Mouse (Mus musculus): ENCODE results near the gene Nmnat2.
"Not testable (repeated sequence)": the region's sequence is repeated elsewhere in the genome, so short reads cannot be mapped to it uniquely, and the experiment has no call there.

Nmnat2 gene

DNA sequence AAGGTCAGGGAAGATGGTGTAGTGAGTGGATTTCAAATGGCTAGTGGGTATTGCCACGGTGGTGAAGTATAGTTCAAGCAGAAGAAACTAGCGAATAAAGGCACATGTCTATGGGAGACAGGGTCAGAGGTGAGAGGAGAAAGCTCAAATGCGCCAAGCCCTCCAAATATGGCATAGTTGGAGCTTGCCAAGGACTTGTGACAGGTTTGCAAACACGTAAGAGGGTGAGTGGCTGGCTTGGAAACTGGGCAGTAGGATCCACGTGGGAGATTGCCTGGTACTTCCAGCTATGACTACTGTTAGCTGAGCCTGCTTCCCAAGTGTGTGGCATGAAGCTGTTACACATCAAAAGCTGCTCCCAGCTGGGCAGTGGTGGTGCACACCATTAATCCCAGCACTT, 96.7 kb downstream of the Nmnat2 start:
- in situ Hi-C loops (cut with MboI, MseI): loop anchor here in 1 of 2 experiments (25.0 kb wide), 1 partner anchor 264 kb away; no protein-coding TSS in a partner anchor

DNA sequence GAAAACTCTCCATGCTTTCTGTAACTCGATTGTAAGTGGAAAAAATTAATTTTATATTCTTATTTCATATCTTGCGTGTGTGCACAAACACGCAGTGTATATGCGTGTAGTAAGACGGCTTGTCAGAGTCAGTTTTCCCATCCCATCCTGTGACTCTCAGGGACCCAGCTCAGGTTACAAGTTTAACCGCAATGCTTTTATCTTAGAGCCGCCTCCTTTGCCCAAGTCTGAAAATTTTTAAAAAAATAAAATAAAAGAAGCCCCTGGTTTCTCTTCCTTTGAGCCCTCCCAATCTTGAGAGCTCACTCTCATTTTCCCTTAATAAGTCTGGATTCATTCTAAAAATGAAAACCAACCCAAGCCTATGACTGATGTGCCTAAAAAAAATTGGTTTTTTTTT, 98.8 kb downstream of the Nmnat2 start:
- in situ Hi-C loops (cut with MboI, MseI): loop anchor here in 1 of 2 experiments (25.0 kb wide), 1 partner anchor 266 kb away; no protein-coding TSS in a partner anchor

DNA sequence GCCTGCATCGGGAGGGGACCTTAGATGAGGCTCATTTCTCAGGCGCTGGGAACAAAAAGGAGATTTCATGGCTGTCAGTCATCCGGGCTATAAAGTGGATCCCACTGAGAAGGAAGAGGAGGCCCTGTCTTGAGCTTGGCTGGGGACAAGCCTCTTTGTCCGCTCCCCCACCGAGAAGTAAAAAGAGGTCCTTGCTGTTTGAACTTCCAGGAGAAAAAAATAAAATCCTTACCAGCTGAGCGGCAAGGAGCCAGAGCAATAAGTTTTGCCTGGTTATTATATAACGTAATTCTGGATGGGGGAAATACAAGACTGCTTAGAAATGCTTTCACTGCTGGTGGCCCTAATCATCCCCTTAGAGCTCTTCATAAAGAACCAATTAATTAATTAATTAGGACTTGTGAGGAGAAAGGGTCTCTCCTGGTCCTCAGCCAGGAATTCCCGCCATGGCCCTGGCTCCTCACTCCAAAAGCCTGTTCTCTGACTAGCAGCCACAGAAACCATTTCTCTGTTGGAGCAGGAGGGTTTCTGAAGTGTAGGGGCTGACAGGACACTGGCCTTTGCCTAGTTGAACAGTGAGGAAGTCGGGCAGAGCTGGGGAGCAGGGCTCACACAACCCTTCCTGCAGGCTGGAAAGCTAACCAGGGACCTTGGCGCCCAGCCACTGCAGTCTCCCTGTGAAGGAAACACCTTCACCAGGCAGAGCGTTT, 99.5 kb downstream of the Nmnat2 start:
- in situ Hi-C loops (cut with MboI, MseI): loop anchor here in 1 of 2 experiments (25.0 kb wide), 1 partner anchor 267 kb away; no protein-coding TSS in a partner anchor

DNA sequence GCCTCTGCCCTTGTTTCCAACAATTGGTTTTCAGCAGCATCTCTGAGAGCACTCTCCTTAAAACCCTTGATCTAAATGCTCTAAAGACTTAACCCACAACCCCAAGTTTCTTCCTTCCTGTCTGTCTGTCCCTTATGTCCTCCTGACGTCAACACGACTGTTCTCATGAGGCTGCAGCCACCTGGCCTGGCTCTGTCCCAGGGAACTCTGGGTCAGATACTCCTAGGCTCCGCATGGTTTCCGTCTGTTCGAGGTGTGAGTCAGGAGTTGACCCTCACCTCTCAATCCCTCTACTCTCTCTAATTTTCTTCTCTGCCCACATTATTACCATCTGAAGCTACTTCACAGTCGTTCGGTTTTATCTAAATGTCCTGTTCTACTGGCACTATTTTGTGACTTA, 103.5 kb downstream of the Nmnat2 start:
- in situ Hi-C loops (cut with MboI, MseI): loop anchor here in 1 of 2 experiments (25.0 kb wide), 1 partner anchor 271 kb away; no protein-coding TSS in a partner anchor

DNA sequence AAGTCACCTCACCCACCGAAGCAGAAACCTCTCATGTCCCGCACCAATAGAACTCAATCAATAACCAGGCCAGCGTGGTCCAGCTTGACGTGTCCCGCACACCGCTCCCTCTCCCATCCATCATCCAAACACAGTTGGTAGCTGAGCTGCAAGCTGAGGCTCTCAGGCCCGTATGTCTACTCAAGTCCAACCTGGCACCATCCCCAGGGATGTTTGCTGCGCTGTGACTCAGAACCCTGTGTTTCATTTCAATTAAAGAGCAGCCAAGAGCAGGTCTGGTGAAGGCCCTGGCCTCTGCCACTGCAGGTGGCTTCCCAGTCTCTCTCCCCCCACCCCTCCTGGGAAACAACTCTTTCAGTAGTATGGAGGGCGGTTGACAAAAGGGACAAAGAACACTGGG, 104.8 kb downstream of the Nmnat2 start:
- in situ Hi-C loops (cut with MboI, MseI): loop anchor here in 1 of 2 experiments (25.0 kb wide), 1 partner anchor 272 kb away; no protein-coding TSS in a partner anchor

DNA sequence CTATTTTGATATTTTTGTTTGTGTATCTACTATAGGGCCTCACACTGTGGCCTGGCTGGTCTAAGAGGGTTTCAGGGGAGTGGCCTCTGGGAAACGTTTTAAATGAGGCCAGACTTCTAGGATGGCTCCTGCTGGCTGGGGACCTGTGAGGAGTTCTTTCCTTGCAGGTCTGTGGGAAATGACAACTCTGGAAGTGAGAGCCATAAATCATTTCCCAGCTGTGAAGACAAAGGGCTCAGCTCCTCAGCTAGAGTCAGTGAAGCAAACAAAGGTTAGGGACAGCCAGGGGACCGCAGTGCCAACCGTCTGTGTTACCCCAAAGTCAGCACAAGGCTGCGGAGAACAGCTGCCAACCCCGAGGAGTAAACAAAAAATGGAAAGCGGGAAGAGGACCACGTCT, 107.8 kb downstream of the Nmnat2 start:
- in situ Hi-C loops (cut with MboI, MseI): loop anchor here in 1 of 2 experiments (25.0 kb wide), 1 partner anchor 275 kb away; no protein-coding TSS in a partner anchor

DNA sequence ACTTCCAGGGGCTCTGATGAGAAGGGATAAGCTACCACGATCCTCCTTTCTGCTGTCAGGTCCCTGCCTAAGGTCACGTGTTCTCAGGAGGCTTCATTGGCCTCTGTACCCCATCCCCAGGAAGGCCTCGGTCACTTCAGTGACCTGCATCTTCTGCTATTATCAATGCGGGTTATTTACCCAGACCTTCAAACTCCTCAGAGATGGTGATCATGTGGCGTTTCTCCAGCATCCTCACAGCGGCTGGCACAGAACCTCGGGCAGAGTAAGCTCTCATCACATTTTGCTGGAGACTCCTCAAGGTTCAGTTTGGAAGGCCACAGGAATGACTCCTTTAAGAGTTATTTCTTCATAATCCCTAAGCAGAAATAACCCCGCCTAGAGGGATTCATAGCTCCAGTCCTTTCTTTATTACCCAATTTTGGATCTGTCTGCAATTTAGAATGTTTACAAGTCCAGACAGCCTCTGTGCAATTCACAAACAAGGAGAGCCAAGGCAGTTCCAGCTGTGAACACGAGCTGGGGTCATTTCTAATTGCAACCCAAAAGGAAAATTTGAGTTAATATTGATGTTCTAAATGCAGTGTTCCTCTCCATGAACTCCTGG, 110.1 kb downstream of the Nmnat2 start:
- in situ Hi-C loops (cut with MboI, MseI): loop anchor here in 1 of 2 experiments (25.0 kb wide), 1 partner anchor 278 kb away; no protein-coding TSS in a partner anchor

DNA sequence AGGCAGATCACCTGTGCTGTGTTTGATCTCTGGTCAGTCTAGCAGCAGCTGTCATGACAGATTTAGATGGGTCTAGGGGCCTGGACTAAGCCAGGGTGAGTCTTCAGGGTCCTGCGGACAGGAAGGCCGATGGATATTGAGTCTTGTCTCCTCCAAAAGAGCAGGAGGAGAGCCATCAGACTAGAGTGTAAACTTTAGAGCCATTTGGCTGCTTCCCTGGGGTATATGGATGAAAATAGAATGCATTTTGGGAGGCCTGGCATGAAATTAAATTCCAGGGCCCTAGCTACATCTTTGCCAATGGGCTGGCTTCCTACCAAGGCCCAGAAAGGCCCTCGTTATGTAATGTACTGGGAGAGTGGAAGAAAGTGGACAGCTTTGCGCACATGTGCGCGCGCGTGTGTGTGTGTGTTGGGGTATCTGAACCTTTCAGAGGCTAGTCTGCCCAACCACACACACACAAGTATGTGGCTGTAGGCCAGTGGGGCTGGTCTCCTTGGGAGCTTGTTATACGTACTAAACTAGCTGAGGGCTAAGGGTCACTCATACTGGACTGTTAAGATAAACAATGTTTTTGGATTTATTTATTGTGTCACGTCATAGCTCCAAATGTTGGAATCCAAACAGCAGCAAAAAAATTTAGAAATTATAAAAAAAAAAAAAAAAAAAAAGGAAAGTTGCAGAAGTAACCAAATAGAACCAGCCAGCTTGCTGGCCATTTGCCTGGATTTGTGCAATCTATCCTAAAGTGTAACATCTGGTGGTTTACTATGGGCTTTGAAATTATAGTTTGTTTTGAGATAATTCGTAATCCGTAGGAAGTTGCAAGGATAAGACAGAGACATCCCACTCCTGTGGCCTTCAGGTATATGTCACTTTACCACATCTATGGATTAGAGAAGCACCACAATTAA, 110.9 kb downstream of the Nmnat2 start:
- in situ Hi-C loops (cut with MboI, MseI): loop anchor here in 1 of 2 experiments (25.0 kb wide), 1 partner anchor 278 kb away; no protein-coding TSS in a partner anchor

DNA sequence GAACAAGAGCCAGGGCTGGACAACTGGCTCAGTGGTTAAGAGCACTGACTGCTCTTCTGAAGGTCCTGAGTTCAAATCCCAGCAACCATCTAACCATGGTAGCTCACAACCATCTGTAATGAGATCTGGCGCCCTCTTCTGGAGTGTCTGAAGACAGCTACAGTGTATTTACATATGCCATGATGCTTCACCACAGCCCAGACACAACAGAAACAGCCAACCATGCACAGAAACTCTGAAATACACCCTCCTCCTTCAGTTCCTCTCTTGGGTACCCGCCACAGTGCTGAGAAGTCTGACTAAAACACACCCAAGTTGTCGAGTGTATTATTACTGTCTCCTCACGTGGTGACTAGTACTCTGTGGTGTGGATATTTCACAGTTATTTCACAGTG, 111.6 kb downstream of the Nmnat2 start:
- in situ Hi-C loops (cut with MboI, MseI): loop anchor here in 1 of 2 experiments (25.0 kb wide), 1 partner anchor 279 kb away; no protein-coding TSS in a partner anchor

DNA sequence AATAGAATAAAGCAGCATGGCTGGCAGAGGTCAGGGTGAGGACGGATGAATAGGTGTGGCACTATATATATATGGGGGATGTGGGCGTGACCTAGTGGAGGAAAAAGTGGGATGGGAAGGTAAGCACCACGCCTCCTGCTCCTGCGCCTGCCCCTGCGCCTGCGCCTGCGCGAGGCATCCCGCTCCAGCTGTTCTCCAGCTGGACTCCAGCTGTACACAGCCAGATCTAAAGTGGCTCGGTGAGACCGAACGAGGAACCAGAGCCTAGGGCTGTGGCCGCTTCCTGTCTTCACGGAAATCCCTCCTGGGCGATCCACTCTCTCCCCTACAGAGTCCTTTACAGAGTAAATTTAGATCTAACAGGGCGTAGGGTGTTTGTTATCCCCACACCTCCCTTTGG, 116.8 kb downstream of the Nmnat2 start:
- in situ Hi-C loops (cut with MboI, MseI): loop anchor here in 1 of 2 experiments (25.0 kb wide), 1 partner anchor 284 kb away; no protein-coding TSS in a partner anchor

DNA sequence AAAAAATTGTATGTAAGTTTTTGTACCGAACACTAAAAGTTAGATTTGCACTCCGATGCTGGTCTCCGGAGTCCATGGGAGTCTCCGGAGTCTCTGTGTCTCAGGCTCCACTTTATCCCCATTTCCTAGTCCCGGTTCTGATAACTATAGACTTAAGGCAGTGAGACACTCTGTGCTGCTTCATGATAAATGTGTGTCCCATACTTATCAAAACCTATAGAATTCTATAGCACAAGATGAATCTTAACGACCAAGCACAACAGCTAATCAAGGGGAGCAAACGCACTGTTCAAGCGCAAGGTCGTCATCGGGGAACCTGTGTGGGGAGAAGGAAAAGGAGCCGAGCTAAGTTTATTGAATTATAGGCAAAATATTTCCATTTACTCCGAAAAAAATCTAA, 117.2 kb downstream of the Nmnat2 start:
- in situ Hi-C loops (cut with MboI, MseI): loop anchor here in 1 of 2 experiments (25.0 kb wide), 1 partner anchor 285 kb away; no protein-coding TSS in a partner anchor

DNA sequence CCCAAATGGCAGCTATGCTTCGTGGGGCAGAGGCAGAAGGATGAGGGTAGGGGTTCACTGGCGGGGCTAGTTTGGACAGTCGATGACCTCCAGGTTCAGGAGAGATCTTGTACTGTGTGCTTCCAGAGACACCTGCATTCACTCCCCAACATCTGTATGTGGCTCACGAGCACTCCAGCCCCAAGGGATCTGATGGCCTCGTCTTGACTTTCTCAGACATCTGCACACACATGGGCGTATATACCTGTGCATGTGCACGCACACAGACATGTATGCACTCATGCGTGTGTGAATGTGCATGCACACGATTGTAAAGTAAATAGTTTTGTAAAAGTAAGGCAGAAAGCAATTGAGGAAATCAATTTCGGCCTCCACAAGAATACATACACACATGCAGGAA, 117.9 kb downstream of the Nmnat2 start:
- in situ Hi-C loops (cut with MboI, MseI): loop anchor here in 1 of 2 experiments (25.0 kb wide), 1 partner anchor 285 kb away; no protein-coding TSS in a partner anchor

DNA sequence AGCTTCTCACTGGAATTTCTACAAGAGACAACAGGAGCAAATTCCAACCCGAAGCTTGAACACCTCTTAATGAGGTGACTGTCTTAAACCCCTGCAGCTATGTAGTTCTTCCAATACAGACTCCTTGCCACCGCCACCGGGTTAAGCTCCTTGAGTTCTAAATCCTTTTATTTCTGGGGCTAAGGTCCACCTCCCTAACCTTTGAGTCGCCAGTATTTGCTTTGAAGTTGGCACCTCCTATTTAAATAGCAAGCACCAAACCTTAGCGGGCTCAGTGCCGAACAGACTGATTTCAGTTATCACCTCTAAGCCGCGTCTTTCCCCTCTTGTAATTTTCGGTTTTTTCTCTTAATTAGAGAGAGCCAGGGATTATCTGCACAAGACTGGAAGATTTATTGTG, 118.6 kb downstream of the Nmnat2 start:
- in situ Hi-C loops (cut with MboI, MseI): loop anchor here in 1 of 2 experiments (25.0 kb wide), 1 partner anchor 286 kb away; no protein-coding TSS in a partner anchor

DNA sequence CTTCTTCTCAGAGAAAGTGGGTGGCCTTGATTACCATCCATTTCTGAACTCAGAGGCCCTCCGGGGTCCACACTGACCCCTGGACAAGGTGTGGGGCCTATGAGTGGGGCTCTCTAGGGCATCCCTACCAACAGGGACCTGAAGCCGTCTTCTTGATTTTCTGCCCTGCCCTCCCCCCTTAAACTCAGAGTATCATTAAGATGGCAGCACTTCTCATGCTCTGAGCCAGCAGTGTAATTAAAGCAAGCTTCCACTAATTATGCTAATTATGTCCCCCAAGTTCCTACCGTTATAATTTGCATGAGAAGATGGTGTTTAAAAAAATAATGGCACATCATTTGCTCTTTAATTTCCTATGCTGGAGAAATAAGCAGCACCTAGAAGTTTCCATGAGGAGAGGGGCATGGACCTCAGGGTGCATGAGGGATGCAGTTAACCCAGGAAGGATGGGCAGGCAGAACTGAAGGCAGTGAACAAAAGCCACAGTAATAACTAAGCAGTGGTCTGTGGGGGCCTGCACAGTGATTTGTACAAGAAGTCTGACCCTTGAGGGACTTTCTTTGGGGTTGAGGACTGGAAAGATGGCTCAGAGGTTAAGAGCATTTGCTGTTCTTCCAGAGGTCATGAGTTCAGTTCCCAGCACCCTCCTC, 120.4 kb downstream of the Nmnat2 start:
- in situ Hi-C loops (cut with MboI, MseI): no loop called here

DNA sequence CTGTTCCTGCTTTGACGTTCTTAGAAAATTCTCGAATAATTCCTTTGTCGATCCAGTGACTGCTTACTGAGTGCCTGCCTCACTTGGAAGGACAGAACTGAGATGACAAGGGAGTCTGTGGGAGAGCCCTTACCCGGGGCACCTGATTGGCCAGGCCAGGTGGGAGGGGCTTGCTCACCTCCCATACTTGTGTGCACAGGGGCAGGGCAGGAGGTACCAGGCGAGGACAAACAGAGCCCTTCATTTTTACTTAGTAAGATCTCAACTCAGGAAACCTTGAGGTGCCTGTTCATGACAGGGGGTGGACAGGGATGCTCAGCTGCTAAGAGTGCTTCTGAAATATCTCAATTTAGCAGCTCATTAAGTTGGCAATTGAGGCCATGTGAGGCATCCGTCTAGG, 121.2 kb downstream of the Nmnat2 start:
- in situ Hi-C loops (cut with MboI, MseI): no loop called here

DNA sequence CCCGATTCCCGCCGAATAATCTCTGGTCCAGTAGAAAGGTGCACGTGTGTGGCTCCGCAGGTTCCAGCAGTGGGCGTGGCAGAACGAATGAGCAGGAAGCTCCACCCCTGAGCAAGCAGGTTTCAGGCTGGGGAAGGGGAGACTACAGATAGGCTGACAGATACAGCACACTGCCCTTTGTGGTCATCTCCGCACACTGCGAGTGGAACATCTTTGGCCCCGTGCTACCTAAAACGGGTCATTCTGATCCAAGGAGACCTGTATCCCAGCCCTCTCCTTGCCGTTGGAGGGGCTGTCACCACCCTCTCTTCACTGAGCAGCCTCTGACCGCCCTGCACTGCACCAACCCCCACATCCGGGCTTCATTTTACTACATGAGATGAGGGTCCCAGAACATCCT, 128.4 kb downstream of the Nmnat2 start:
- in situ Hi-C loops (cut with MboI, MseI): not testable (repeated sequence)

DNA sequence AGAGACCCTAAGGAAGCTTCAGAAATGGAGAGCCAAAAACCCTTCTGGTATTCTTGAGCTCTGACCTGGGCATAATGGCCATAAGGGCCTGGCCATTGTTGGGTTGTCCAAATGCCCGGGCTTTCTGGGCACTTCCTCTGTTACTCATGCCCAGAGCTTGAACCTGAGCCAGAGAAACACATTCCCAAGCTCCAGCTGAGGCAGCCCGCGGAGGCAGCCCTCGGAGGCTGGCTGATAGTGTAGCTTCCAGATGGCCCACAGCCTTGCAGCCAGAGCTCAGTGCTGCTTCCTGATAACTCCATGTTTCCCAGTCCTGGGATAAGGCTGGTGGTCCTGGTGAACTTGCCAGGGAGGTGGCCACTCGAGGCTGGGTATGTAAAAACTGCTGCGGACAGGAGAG, 129.4 kb downstream of the Nmnat2 start:
- in situ Hi-C loops (cut with MboI, MseI): no loop called here

DNA sequence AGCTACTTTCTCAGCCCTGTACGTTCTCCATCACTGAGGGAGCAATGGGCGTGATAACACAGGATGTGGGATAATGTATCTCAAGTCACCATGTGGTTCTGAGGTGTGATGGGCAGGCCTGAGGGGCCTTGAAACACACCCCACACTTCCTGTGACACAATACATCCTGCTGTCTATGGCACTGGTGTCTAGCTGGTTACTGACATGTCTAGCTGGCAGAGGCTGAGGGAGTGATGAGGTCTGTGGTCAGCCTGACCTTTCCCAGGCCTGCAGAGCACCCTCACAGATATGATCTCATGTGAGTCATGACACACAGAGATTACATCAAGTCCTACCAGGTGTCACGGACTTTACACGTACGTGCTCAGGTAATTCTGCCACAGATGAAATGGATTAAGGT, 130.4 kb downstream of the Nmnat2 start:
- in situ Hi-C loops (cut with MboI, MseI): no loop called here

DNA sequence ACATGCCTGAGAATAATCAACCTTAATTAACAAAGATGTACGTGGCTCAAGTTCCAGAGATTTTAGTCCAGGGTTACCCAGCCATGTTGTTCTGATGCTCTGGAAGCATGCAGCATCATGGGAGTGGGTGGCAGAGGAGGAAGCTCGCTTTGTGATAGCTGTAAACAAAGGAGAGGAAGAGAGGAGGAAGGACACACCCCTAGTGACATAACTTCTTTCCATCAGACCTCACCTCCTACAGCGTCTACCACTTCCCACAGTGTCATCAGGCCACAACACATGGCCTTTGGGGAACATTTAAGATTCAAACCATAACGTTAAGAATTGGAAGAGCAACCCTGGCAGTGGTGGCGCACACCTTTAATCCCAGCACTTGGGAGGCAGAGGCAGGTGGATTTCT, 133.0 kb downstream of the Nmnat2 start:
- in situ Hi-C loops (cut with MboI, MseI): no loop called here

DNA sequence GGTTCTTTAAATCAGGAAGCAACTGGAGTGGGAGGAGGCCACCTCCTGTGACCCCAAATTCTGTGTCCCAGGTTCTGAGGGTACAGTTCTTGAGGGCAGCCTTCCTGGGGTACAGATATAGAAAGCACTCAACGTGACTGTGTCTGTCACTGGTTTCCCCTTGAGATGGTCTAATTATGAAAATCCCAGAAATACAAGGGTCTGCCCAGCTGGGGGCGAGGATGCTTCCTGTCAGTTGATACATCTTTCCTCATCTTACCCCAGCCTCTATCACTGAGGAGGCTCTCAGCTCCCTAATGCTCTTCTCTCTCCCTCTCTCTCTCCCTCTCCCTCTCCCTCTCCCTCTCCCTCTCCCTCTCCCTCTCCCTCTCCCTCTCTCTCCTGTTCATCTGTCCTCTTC, 135.3 kb downstream of the Nmnat2 start:
- in situ Hi-C loops (cut with MboI, MseI): loop anchor here in 1 of 2 experiments (10.0 kb wide), 1 partner anchor 285 kb away; no protein-coding TSS in a partner anchor

Data from T-helper 17 cell (primary cell).